In the genomic region with DNA sequence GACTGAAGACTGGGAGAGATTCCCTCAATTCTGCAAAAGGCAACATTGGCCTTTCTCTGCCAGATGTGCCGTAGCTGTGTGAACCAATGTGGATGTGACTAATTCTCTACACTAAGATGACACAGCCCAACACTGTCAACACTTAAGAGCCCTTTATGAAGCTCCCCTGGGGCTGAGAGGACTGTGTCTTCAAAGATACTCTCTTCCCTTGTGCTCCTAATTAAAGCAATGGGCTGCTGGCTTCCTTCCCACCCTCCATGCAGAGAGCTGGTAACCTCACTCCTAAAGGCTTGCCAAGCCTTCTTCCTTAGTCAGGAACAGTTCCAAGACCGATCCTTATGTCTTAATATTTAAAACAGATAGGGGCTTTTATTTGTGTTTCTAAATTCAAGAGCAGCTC, we compare ENCODE assay signal across 8 mouse cellular contexts.
DNase-seq lines count a peak whose midpoint lies in the region; ATAC-seq and TF ChIP-seq lines count a peak whose summit lies in the region.

No protein-coding gene starts in this region.

- H3K4me1 ChIP-seq in forebrain, embryonic 14.5 days (ENCODE audit: control insufficient read depth, insufficient read depth, low read length) = no peaks in the 10 kb centered on the region
- H3K4me1 ChIP-seq in forebrain, embryonic 10.5 days = peaks cover 11% of the 10 kb centered on the region
- peaks cover 15% of the 10 kb centered on the region for H3K4me1 ChIP-seq in lung, embryonic 15.5 days
- peaks cover 36% of the 10 kb centered on the region for H3K4me1 ChIP-seq in heart, postnatal 0 days (ENCODE audit: control insufficient read depth, insufficient read depth)

- 30% methylated on average over 2 of the region's 2 CpGs for WGBS in forebrain, embryonic 14.5 days
- 76% methylated on average over 2 of the region's 2 CpGs for WGBS in forebrain, embryonic 10.5 days
- 50% methylated on average over 2 of the region's 2 CpGs for WGBS in lung, embryonic 15.5 days
- WGBS in heart, postnatal 0 days = 28% methylated on average over 2 of the region's 2 CpGs

- no peak overlapping the region for H3K4me3 ChIP-seq in forebrain, embryonic 14.5 days (ENCODE audit: low read depth, low read length)
- no peak overlapping the region for H3K4me3 ChIP-seq in forebrain, embryonic 10.5 days
- no peak overlapping the region for H3K4me3 ChIP-seq in lung, embryonic 15.5 days
- H3K4me3 ChIP-seq in heart, postnatal 0 days (ENCODE audit: low read depth, low read length) = no peak overlapping the region

- no peaks in the 10 kb centered on the region for H3K27me3 ChIP-seq in forebrain, embryonic 14.5 days (replicated peaks; ENCODE audit: control insufficient read depth, insufficient read depth, low read length)
- H3K27me3 ChIP-seq in forebrain, embryonic 10.5 days (ENCODE audit: poor library complexity, severe bottlenecking) = peaks cover 4% of the 10 kb centered on the region; the same call in 1 of the 2 replicates
- no peaks in the 10 kb centered on the region for H3K27me3 ChIP-seq in lung, embryonic 15.5 days
- H3K27me3 ChIP-seq in heart, postnatal 0 days (ENCODE audit: control insufficient read depth, insufficient read depth, low read length) = no peaks in the 10 kb centered on the region

- H3K4me2 ChIP-seq in forebrain, embryonic 14.5 days (ENCODE audit: low read length) = no peak overlapping the region
- H3K4me2 ChIP-seq in lung, embryonic 15.5 days = no peak overlapping the region
- no peak overlapping the region for H3K4me2 ChIP-seq in heart, postnatal 0 days (ENCODE audit: low read depth, low read length)

- no peak overlapping the region for H3K27ac ChIP-seq in forebrain, embryonic 14.5 days (ENCODE audit: low read depth, low read length)
- H3K27ac ChIP-seq in forebrain, embryonic 10.5 days = no peak overlapping the region
- no peak overlapping the region for H3K27ac ChIP-seq in lung, embryonic 15.5 days
- H3K27ac ChIP-seq in heart, postnatal 0 days (ENCODE audit: low read depth) = no peak overlapping the region

- H3K9me3 ChIP-seq in forebrain, embryonic 14.5 days (replicated peaks; ENCODE audit: control insufficient read depth, low read length) = no peaks in the 10 kb centered on the region
- no peaks in the 10 kb centered on the region for H3K9me3 ChIP-seq in forebrain, embryonic 10.5 days
- no peaks in the 10 kb centered on the region for H3K9me3 ChIP-seq in lung, embryonic 15.5 days
- no peaks in the 10 kb centered on the region for H3K9me3 ChIP-seq in heart, postnatal 0 days (replicated peaks; ENCODE audit: control insufficient read depth, low read length)

- H3K36me3 ChIP-seq in forebrain, embryonic 14.5 days (ENCODE audit: control insufficient read depth, insufficient read depth, low read length) = no peaks in the 10 kb centered on the region
- H3K36me3 ChIP-seq in forebrain, embryonic 10.5 days (replicated peaks) = no peaks in the 10 kb centered on the region
- no peaks in the 10 kb centered on the region for H3K36me3 ChIP-seq in lung, embryonic 15.5 days
- no peaks in the 10 kb centered on the region for H3K36me3 ChIP-seq in heart, postnatal 0 days (replicated peaks; ENCODE audit: control insufficient read depth, insufficient read depth, low read length)

- DNase-seq in forebrain, embryonic 14.5 days (ENCODE audit: low spot score) = peak; percentile 85
- no peak for DNase-seq in forebrain, embryonic 10.5 days (ENCODE audit: extremely low spot score, low spot score)
- no peak for DNase-seq in lung, postnatal 4 days
- no peak for DNase-seq in heart, postnatal 0 days (ENCODE audit: low spot score)
- peak; percentile 39 for DNase-seq in right cerebral cortex, postnatal 14 days
- DNase-seq in retina, embryonic 14.5 days (ENCODE audit: low spot score) = no peak

- no peak overlapping the region for H3K9ac ChIP-seq in forebrain, embryonic 14.5 days (ENCODE audit: low read length)
- no peak overlapping the region for H3K9ac ChIP-seq in lung, embryonic 15.5 days
- 0 out of 2 replicates have a peak overlapping the region, but pooled peaks have one; percentile 10 for H3K9ac ChIP-seq in heart, postnatal 0 days (replicated peaks; ENCODE audit: low read depth, low read length)

- no peak for TF ChIP-seq CTCF in heart, postnatal 0 days (IDR thresholded peaks at IDR 0.05; ENCODE audit: low read depth)

- TF ChIP-seq EP300 in heart, postnatal 0 days (IDR thresholded peaks at IDR 0.05; ENCODE audit: low read depth) = no peak

- peak; percentile 77 for ATAC-seq in forebrain, embryonic 14.5 days
- ATAC-seq in lung, embryonic 15.5 days (ENCODE audit: borderline replicate concordance, extremely low read depth, low FRiP score, low TSS enrichment) = peak; percentile 83
- ATAC-seq in heart, postnatal 0 days (ENCODE audit: insufficient read depth, low read depth) = no peak
- no peak for ATAC-seq in monocyte, adult 5-6 weeks (replicated peaks; ENCODE audit: insufficient number of reproducible peaks, low FRiP score, low TSS enrichment, poor library complexity, severe bottlenecking)

Comparison
In these comparisons a context has a peak if more than half of its experiments do, and no peak if none do; other contexts are left out.
1. DNase-seq: peak in forebrain, embryonic 14.5 days (single experiment) and right cerebral cortex, postnatal 14 days (single experiment); none in forebrain, embryonic 10.5 days (single experiment), lung, postnatal 4 days (0 of 2), heart, postnatal 0 days (single experiment) and retina, embryonic 14.5 days (single experiment).
2. ATAC-seq: peak in forebrain, embryonic 14.5 days (single experiment) and lung, embryonic 15.5 days (single experiment); none in heart, postnatal 0 days (single experiment) and monocyte, adult 5-6 weeks (single experiment).